Mouse (Mus musculus): ENCODE results near the gene Pctp. TPM values are rescaled to one million over a fixed set of nuclear protein-coding genes. Genes with fewer than 3 reads are reported as not detected.

Gene Pctp
- total and polyA plus RNA-seq, 3 experiments = 24.6 to 31.8 (median 28.0) TPM

DNA sequence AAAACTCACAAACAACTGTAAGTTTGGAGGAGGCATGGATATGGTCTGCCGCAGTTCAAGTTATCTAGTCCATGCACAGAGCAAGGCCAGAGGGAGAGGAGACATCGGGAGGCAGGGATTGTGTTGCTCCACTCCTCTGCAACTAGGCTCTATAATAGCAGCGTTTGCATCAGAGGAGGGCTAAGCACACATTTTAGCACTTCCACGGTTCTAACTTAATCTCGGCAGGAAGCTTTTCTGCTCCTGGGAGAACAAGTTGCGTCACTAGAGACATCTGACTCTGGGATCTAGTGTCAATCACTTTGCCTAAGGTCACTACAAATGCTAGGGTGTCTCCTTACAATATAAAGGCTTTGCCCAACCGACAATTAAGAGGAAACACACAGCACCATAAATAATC is 43.5 kb upstream of the Pctp start:
- Histone ChIP-seq H3K4me1 (ENCODE audit: control insufficient read depth in 1 of 2, insufficient read depth in 2 of 2) (no peaks in the 10 kb centered on the region), H3K79me2 (replicated peaks; ENCODE audit: control insufficient read depth, extremely low read depth, insufficient read depth, poor library complexity, severe bottlenecking) (no peaks in the 10 kb centered on the region)

DNA sequence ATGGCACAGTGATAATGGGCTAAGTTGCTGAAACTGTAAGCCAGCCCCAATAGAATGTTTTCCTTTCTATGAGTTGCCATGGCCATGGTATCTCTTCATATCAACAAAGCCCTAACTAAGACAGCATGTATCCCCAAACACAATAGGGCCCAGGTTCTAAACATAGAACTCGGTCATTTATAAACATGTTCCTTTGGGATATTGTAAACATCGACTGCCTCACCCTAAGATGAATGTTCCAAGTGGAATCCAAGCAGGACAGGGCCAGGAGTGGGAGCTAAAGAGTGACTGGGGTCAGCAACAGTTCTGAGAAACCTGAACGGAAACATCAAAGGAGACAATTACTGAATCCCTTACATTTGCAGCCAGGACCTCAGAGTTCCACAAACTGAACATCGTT is 41.8 kb upstream of the Pctp start:
- Histone ChIP-seq H3K9me3 (replicated peaks; ENCODE audit: low read length) (no peaks in the 10 kb centered on the region), H3K79me2 (replicated peaks; ENCODE audit: control insufficient read depth, extremely low read depth, insufficient read depth, poor library complexity, severe bottlenecking) (no peaks in the 10 kb centered on the region), H3K9ac (ENCODE audit: insufficient read depth, low read depth) (no peak overlapping the region), H3K36me3 (replicated peaks in 1 of 2; ENCODE audit: control insufficient read depth in 1 of 2, insufficient read depth in 1 of 2, low read length in 1 of 2) (no peaks in the 10 kb centered on the region), H3K27ac (ENCODE audit: insufficient read depth, low read depth) (no peak overlapping the region), H3K4me3 (replicated peaks in 1 of 3; ENCODE audit: low read depth in 2 of 3, low read length in 2 of 3, poor library complexity in 1 of 3) (no peak overlapping the region), H3K4me1 (ENCODE audit: control insufficient read depth in 1 of 2, insufficient read depth in 2 of 2) (no peaks in the 10 kb centered on the region), H3K4me2 (ENCODE audit: insufficient read depth, low read depth, poor library complexity, severe bottlenecking) (no peak overlapping the region), H3K27me3 (replicated peaks) (no peaks in the 10 kb centered on the region)
- dilution Hi-C loops (cut with MboI; ENCODE audit: extremely low pct_ligation_motif_present, extremely low pct_unique_long_range_greater_than_20kb, low sequenced_read_pairs) = no loop called here
- no peak for DNase-seq (ENCODE audit: extremely low read depth)
- TF ChIP-seq MEF2A (IDR thresholded peaks at IDR 0.05; ENCODE audit: borderline replicate concordance, low read depth, low read length) (no peak), NELFE (IDR thresholded peaks at IDR 0.05; ENCODE audit: low read depth, low read length) (no peak), BHLHE40 (IDR thresholded peaks at IDR 0.05; ENCODE audit: low read depth, low read length) (no peak), MAZ (IDR thresholded peaks at IDR 0.05; ENCODE audit: low read depth, low read length) (no peak), ZNF384 (IDR thresholded peaks at IDR 0.05; ENCODE audit: low read depth, low read length) (no peak)
- in situ Hi-C loops (cut with MboI; ENCODE audit: low pct_ligation_motif_present, low pct_unique_long_range_greater_than_20kb, low sequenced_read_pairs) = no loop called here

More for the DNA sequence above, 43.5 kb upstream of the Pctp start:
- H3K27me3 ChIP-seq (replicated peaks) = no peaks in the 10 kb centered on the region
- dilution Hi-C loops (cut with MboI; ENCODE audit: extremely low pct_ligation_motif_present, extremely low pct_unique_long_range_greater_than_20kb, low sequenced_read_pairs) = no loop called here
- no peak overlapping the region for H3K4me3 ChIP-seq (replicated peaks in 1 of 3; ENCODE audit: low read depth in 2 of 3, low read length in 2 of 3, poor library complexity in 1 of 3)
- H3K27ac ChIP-seq (ENCODE audit: insufficient read depth, low read depth) = no peak overlapping the region
- no peaks in the 10 kb centered on the region for H3K36me3 ChIP-seq (replicated peaks in 1 of 2; ENCODE audit: control insufficient read depth in 1 of 2, insufficient read depth in 1 of 2, low read length in 1 of 2)
- no peak overlapping the region for H3K9ac ChIP-seq (ENCODE audit: insufficient read depth, low read depth)
- in situ Hi-C loops (cut with MboI; ENCODE audit: low pct_ligation_motif_present, low pct_unique_long_range_greater_than_20kb, low sequenced_read_pairs) = no loop called here
- no peaks in the 10 kb centered on the region for H3K9me3 ChIP-seq (replicated peaks; ENCODE audit: low read length)
- no peak for TF ChIP-seq CHD2 (IDR thresholded peaks at IDR 0.05; ENCODE audit: low read length)
- TF ChIP-seq USF1 (IDR thresholded peaks at IDR 0.05; ENCODE audit: low read depth, low read length) = no peak
- H3K4me2 ChIP-seq (ENCODE audit: insufficient read depth, low read depth, poor library complexity, severe bottlenecking) = no peak overlapping the region
- DNase-seq (ENCODE audit: extremely low read depth) = no peak

DNA sequence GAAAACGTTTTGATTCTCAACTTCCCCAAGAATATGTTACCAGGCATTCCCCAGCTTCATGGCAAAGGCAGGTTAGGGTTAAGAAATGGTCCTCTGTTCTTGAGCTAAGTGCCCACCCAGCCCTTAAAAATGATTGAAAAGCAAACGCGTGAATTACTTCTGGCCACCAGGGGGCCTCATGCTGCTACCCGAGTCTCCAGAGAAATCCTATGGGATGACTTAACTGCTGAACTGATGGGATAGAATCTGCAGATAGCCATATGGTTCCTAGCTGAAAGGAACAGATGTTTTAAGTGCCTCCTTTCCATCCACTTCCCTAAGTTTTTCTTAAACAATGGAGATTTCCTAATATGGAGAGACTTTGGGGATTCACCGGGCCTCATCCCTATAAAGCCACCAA is 35.3 kb upstream of the Pctp start:
- peaks cover 0 to 10% of the 10 kb centered on the region in 2 experiments for H3K36me3 ChIP-seq (replicated peaks in 1 of 2; ENCODE audit: control insufficient read depth in 1 of 2, insufficient read depth in 1 of 2, low read length in 1 of 2)
- peaks cover 0 to 3% of the 10 kb centered on the region in 2 experiments; a peak in 1 of 4 replicates for H3K4me1 ChIP-seq (ENCODE audit: control insufficient read depth in 1 of 2, insufficient read depth in 2 of 2)
- H3K27me3 ChIP-seq (replicated peaks) = no peaks in the 10 kb centered on the region
- dilution Hi-C loops (cut with MboI; ENCODE audit: extremely low pct_ligation_motif_present, extremely low pct_unique_long_range_greater_than_20kb, low sequenced_read_pairs) (no loop called here), in situ Hi-C loops (cut with MboI; ENCODE audit: low pct_ligation_motif_present, low pct_unique_long_range_greater_than_20kb, low sequenced_read_pairs) (no loop called here)
- peaks cover 3% of the 10 kb centered on the region for H3K9me3 ChIP-seq (replicated peaks; ENCODE audit: low read length)
- H3K27ac ChIP-seq (ENCODE audit: insufficient read depth, low read depth) = no peak overlapping the region
- H3K79me2 ChIP-seq (replicated peaks; ENCODE audit: control insufficient read depth, extremely low read depth, insufficient read depth, poor library complexity, severe bottlenecking) = no peaks in the 10 kb centered on the region
- no peak overlapping the region for H3K9ac ChIP-seq (ENCODE audit: insufficient read depth, low read depth)
- DNase-seq (ENCODE audit: extremely low read depth) = peak; percentile 33
- no peak overlapping the region for H3K4me3 ChIP-seq (replicated peaks in 1 of 3; ENCODE audit: low read depth in 2 of 3, low read length in 2 of 3, poor library complexity in 1 of 3)
- no peak overlapping the region for H3K4me2 ChIP-seq (ENCODE audit: insufficient read depth, low read depth, poor library complexity, severe bottlenecking)
- TF ChIP-seq RAD21 (IDR thresholded peaks at IDR 0.05; ENCODE audit: low read depth, low read length) = peak; percentile 34
- TF ChIP-seq SMC3 (IDR thresholded peaks at IDR 0.05; ENCODE audit: low read depth, low read length) = peak; percentile 67
- TF ChIP-seq CTCF (conservative IDR thresholded peaks at IDR 0.05 in 1 of 2, IDR thresholded peaks at IDR 0.05 in 1 of 2; ENCODE audit: low read depth in 2 of 2, low read length in 2 of 2) = peak; percentile 65 to 72; a peak in 3 of 4 replicates
- no peak for TF ChIP-seq TBP (conservative IDR thresholded peaks at IDR 0.05; ENCODE audit: low read depth, low read length)
- TF ChIP-seq MAFK (IDR thresholded peaks at IDR 0.05; ENCODE audit: insufficient replicate concordance, low read length) = no peak
- no peak for TF ChIP-seq NELFE (IDR thresholded peaks at IDR 0.05; ENCODE audit: low read depth, low read length)
- TF ChIP-seq SIN3A (IDR thresholded peaks at IDR 0.05; ENCODE audit: low read length) = no peak
- no peak for TF ChIP-seq EP300 (IDR thresholded peaks at IDR 0.05; ENCODE audit: low read length)
- TF ChIP-seq ETS1 (conservative IDR thresholded peaks at IDR 0.05; ENCODE audit: low read depth, low read length) = no peak
- TF ChIP-seq ELF1 (IDR thresholded peaks at IDR 0.05; ENCODE audit: low read depth, low read length) = no peak
- no peak for TF ChIP-seq UBTF (IDR thresholded peaks at IDR 0.05; ENCODE audit: low read depth, low read length)
- TF ChIP-seq MAZ (IDR thresholded peaks at IDR 0.05; ENCODE audit: low read depth, low read length) = no peak

Measured in CH12.LX (cell line).